Mouse (Mus musculus): ENCODE data around the gene Macrod1. TPM values are rescaled to one million over a fixed set of nuclear protein-coding genes. Genes with fewer than 3 reads are reported as not detected.
"Not testable (repeated sequence)": the region's sequence is repeated elsewhere in the genome, so short reads cannot be mapped to it uniquely, and the experiment has no call there.

The Macrod1 gene
- polyA plus RNA-seq, 1 experiment from 2014 or later: 11.0 TPM

- H3K27ac ChIP-seq (ENCODE audit: low read depth): peak overlapping the region; percentile 94
- no peak for ATAC-seq (ENCODE audit: insufficient read depth)
Observed at GRCm38 (mm10) chr19:7040637-7041130, 15.9 kb upstream of the Macrod1 start.

GRCm38 (mm10) chr19:7041171-7041570 lies 15.4 kb upstream of the Macrod1 start:
- no peak overlapping the region; the same call in 1 of the 2 replicates for H3K27ac ChIP-seq (ENCODE audit: low read depth)
- H3K9ac ChIP-seq: no peak overlapping the region
- no peak for ATAC-seq (ENCODE audit: insufficient read depth)
- TF ChIP-seq CTCF (IDR thresholded peaks at IDR 0.05; ENCODE audit: low read depth): no peak
- no peaks in the 10 kb centered on the region for H3K9me3 ChIP-seq (ENCODE audit: low read depth, low read length)
- H3K4me3 ChIP-seq (ENCODE audit: low read depth, low read length): peak overlapping the region; percentile 55; the same call in 1 of the 2 replicates
- H3K4me2 ChIP-seq: peak overlapping the region; percentile 84
- no peak for DNase-seq
- H3K27me3 ChIP-seq (ENCODE audit: insufficient read depth, low read length): no peaks in the 10 kb centered on the region
- H3K36me3 ChIP-seq (ENCODE audit: insufficient read depth): peaks cover 10% of the 10 kb centered on the region
- peaks cover 21% of the 10 kb centered on the region for H3K4me1 ChIP-seq (ENCODE audit: insufficient read depth)
- 92% methylated on average over 2 of the region's 2 CpGs for WGBS

More at GRCm38 (mm10) chr19:7040637-7041130, 15.9 kb upstream of the Macrod1 start:
- Histone ChIP-seq H3K9ac (peak overlapping the region; percentile 75), H3K4me2 (peak overlapping the region; percentile 84), H3K4me3 (ENCODE audit: low read depth, low read length) (peak overlapping the region; percentile 55), H3K9me3 (ENCODE audit: low read depth, low read length) (no peaks in the 10 kb centered on the region), H3K27me3 (ENCODE audit: insufficient read depth, low read length) (no peaks in the 10 kb centered on the region), H3K4me1 (ENCODE audit: insufficient read depth) (peaks cover 21% of the 10 kb centered on the region), H3K36me3 (ENCODE audit: insufficient read depth) (peaks cover 11% of the 10 kb centered on the region)
- no peak for DNase-seq
- 15% methylated on average over 13 of the region's 13 CpGs for WGBS
- TF ChIP-seq CTCF (IDR thresholded peaks at IDR 0.05; ENCODE audit: low read depth): no peak

GRCm38 (mm10) chr19:7044279-7044678 lies 12.3 kb upstream of the Macrod1 start:
- Histone ChIP-seq H3K36me3 (ENCODE audit: insufficient read depth) (no peaks in the 10 kb centered on the region), H3K4me2 (no peak overlapping the region), H3K4me3 (ENCODE audit: low read depth, low read length) (no peak overlapping the region), H3K27me3 (ENCODE audit: insufficient read depth, low read length) (no peaks in the 10 kb centered on the region), H3K9ac (no peak overlapping the region), H3K4me1 (ENCODE audit: insufficient read depth) (peaks cover 3% of the 10 kb centered on the region; the same call in 1 of the 2 replicates), H3K27ac (ENCODE audit: low read depth) (no peak overlapping the region), H3K9me3 (ENCODE audit: low read depth, low read length) (no peaks in the 10 kb centered on the region)
- no peak for ATAC-seq (ENCODE audit: insufficient read depth)
- TF ChIP-seq CTCF (IDR thresholded peaks at IDR 0.05; ENCODE audit: low read depth): no peak
- no peak for DNase-seq
- 63% methylated on average over 4 of the region's 4 CpGs for WGBS

- Histone ChIP-seq H3K4me3 (ENCODE audit: low read depth, low read length) (no peak overlapping the region), H3K4me2 (no peak overlapping the region), H3K36me3 (ENCODE audit: insufficient read depth) (no peaks in the 10 kb centered on the region), H3K4me1 (ENCODE audit: insufficient read depth) (peaks cover 3% of the 10 kb centered on the region; the same call in 1 of the 2 replicates), H3K9me3 (ENCODE audit: low read depth, low read length) (no peaks in the 10 kb centered on the region), H3K27ac (ENCODE audit: low read depth) (no peak overlapping the region), H3K27me3 (ENCODE audit: insufficient read depth, low read length) (no peaks in the 10 kb centered on the region), H3K9ac (no peak overlapping the region)
- no peak for ATAC-seq (ENCODE audit: insufficient read depth)
- DNase-seq: no peak
- TF ChIP-seq CTCF (IDR thresholded peaks at IDR 0.05; ENCODE audit: low read depth): no peak
- WGBS: 57% methylated on average over 4 of the region's 4 CpGs
Observed at GRCm38 (mm10) chr19:7044706-7045105, 11.9 kb upstream of the Macrod1 start.

- H3K4me3 ChIP-seq (ENCODE audit: low read depth, low read length); ATAC-seq (ENCODE audit: insufficient read depth); H3K9ac ChIP-seq; H3K4me2 ChIP-seq; H3K9me3 ChIP-seq (ENCODE audit: low read depth, low read length); H3K27me3 ChIP-seq (ENCODE audit: insufficient read depth, low read length); H3K27ac ChIP-seq (ENCODE audit: low read depth); H3K36me3 ChIP-seq (ENCODE audit: insufficient read depth); DNase-seq: not testable (repeated sequence)
- H3K4me1 ChIP-seq (ENCODE audit: insufficient read depth): peaks cover 15% of the 10 kb centered on the region
- 82% methylated on average over 4 of the region's 4 CpGs for WGBS
Observed at GRCm38 (mm10) chr19:7053382-7053781, 3.2 kb upstream of the Macrod1 start.

DNA sequence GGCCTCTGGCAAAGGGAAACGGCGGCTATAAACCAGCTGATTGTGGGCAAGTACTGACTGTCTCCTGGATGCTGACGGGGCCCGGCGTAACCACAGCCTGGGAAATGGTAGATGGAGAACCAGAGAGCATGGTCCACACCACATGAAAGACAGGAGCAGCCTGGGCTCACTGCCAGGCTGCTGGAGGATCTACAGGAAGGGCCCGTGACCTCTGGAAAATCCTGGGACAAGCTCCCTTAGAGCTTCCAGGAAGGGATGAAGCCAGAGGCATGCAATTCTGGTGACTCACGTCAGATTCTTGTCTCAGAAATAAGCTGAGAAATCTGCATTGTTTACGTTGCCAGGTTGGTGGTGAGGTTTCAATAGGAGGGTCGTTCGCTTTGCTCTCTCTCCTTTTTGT lies 1.8 kb upstream of the Macrod1 start:
- no peaks in the 10 kb centered on the region for H3K9me3 ChIP-seq (ENCODE audit: low read depth, low read length)
- H3K4me2 ChIP-seq: no peak overlapping the region
- 45% methylated on average over 10 of the region's 10 CpGs for WGBS
- DNase-seq (peak; percentile 85), ATAC-seq (ENCODE audit: insufficient read depth) (no peak)
- H3K27me3 ChIP-seq (ENCODE audit: insufficient read depth, low read length): no peaks in the 10 kb centered on the region
- no peak overlapping the region for H3K27ac ChIP-seq (ENCODE audit: low read depth)
- no peaks in the 10 kb centered on the region for H3K36me3 ChIP-seq (ENCODE audit: insufficient read depth)
- H3K9ac ChIP-seq: no peak overlapping the region
- H3K4me3 ChIP-seq (ENCODE audit: low read depth, low read length): no peak overlapping the region
- peaks cover 15% of the 10 kb centered on the region for H3K4me1 ChIP-seq (ENCODE audit: insufficient read depth)
- no peak for TF ChIP-seq CTCF (IDR thresholded peaks at IDR 0.05; ENCODE audit: low read depth)

DNA sequence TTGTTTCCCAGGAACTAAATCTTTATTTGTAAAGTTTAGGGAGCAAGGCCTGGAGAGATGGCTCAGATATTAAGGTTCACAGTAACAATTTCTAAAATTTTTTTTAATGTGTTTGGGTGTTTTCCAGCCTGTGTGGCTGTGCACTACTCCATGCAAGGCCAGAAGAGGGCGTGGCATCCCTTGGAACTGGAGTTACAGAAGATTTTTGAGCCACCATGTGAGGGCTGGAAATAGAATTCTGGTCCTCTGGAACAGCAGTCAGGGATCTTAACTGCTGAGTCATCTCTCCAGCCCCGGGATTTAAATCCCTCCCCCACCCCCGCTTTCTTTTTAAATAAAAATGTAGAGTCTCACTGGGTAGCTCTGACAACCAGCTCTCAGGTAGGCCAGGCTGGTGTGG lies 1.4 kb upstream of the Macrod1 start:
- no peak for ATAC-seq (ENCODE audit: insufficient read depth)
- H3K9ac ChIP-seq: no peak overlapping the region
- H3K27me3 ChIP-seq (ENCODE audit: insufficient read depth, low read length): no peaks in the 10 kb centered on the region
- no peaks in the 10 kb centered on the region for H3K9me3 ChIP-seq (ENCODE audit: low read depth, low read length)
- H3K4me2 ChIP-seq: no peak overlapping the region
- no peak overlapping the region for H3K4me3 ChIP-seq (ENCODE audit: low read depth, low read length)
- no peak overlapping the region for H3K27ac ChIP-seq (ENCODE audit: low read depth)
- H3K4me1 ChIP-seq (ENCODE audit: insufficient read depth): peaks cover 15% of the 10 kb centered on the region
- peak; percentile 17; the same call in 1 of the 2 replicates for TF ChIP-seq CTCF (IDR thresholded peaks at IDR 0.05; ENCODE audit: low read depth)
- peak; percentile 58 for DNase-seq
- WGBS: 33% methylated on average over 3 of the region's 3 CpGs
- H3K36me3 ChIP-seq (ENCODE audit: insufficient read depth): no peaks in the 10 kb centered on the region
